Mouse (Mus musculus) gastrocnemius, postnatal 36 days (tissue): Measurements from ENCODE around the gene D3Ertd751e. TPM values are rescaled to one million over a fixed set of nuclear protein-coding genes. Genes with fewer than 3 reads are reported as not detected.

Experiments
- DNase-seq, 2 experiments: peaks; one replicate each; pipeline ENCODE4 v3.0.0; 2022
- intact Hi-C: fragments of 180-260 bp; cut with DNase I; formaldehyde crosslinking; loops from one replicate; pipeline ENCODE4 v1.15.1; 2025
- long read RNA-seq, 2 experiments: library from polyadenylated mRNA; stranded (forward); transcript quantifications; one replicate each; pipeline ENCODE4 v2.0.0; 2021
- total RNA-seq, 2 experiments: library from RNA; stranded (reverse); gene quantifications; 2 replicates each; pipeline ENCODE4 v1.2.3; 2021

D3Ertd751e gene
- total RNA-seq: 1 to 10 TPM; 3.4 to 4.0 TPM
- long read RNA-seq, experiment 1, partial matches to known transcripts: 0 of 6 reads
- long read RNA-seq, experiment 1, other reads (novel, unspliced or antisense): 5 of 6 reads
- long read RNA-seq, experiment 2, partial matches to known transcripts: 1 of 7 reads
- long read RNA-seq, experiment 2, other reads (novel, unspliced or antisense): 2 of 7 reads

DNA sequence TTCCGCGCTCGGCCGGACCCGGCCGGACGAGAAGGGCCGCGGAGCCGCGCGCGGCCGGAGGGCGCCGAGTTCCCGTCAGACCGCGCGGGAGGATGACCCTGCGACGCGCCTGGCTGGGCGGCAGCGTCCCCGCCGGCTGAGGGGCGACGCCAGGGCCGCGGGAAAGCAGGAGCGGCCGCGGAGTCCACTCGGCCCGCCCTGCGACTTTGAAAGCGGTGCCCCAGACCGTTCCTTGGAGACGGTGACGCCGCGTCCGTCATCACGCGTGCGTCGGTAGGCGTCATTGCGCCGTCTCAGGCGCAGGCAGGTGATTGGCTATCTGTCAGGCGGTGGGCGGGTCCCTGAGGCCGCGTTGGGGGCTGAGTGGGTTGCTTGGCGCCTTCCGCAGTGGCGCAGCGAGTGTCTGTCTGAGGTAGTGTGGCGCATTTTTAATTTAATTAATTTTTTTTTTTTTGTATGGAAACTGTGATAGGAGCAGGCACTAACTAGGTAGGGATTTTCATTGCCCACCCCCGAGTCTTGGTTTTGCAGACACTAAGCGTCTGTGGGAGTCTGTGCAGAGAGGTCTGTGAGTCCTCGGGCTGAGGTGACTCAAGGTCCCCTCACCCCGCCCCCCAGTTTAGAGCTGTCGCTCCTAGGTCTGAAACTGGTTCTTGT is at the start of gene D3Ertd751e, which contains the start of gene Sclt1:
Gene D3Ertd751e, plus strand, starts transcription at position 334 of the 657 bp plus-strand sequence.
Gene Sclt1, minus strand, starts transcription at position 237 of the 657 bp plus-strand sequence.
- peak; percentile 96 for DNase-seq
- intact Hi-C loops: no loop called here

GRCm38 (mm10) chr3:41695681-41696080 is 46.7 kb upstream of the D3Ertd751e start:
- DNase-seq: no peak
- intact Hi-C loops: no loop called here

- DNase-seq: no peak
- intact Hi-C loops: no loop called here
Observed at GRCm38 (mm10) chr3:41741601-41742277, 672 bp upstream of the D3Ertd751e start.

GRCm38 (mm10) chr3:41743436-41743835 is 1.0 kb downstream of the D3Ertd751e start:
- no peak for DNase-seq
- intact Hi-C loops: no loop called here

- intact Hi-C loops: no loop called here
Observed at GRCm38 (mm10) chr3:41754556-41754955, 12.1 kb downstream of the D3Ertd751e start.

GRCm38 (mm10) chr3:41762091-41762490 is 19.7 kb downstream of the D3Ertd751e start:
- intact Hi-C loops: no loop called here
- no peak for DNase-seq

More at GRCm38 (mm10) chr3:41754556-41754955, 12.1 kb downstream of the D3Ertd751e start:
- no peak for DNase-seq

GRCm38 (mm10) chr3:41812447-41812846 is 70.0 kb downstream of the D3Ertd751e start:
- no peak for DNase-seq
- intact Hi-C loops: no loop called here

Other genes with a start within 250 kb of the D3Ertd751e start
- 10 to 100 TPM; 21.3 to 25.4 TPM for gene Jade1, start 186.9 kb upstream of the D3Ertd751e start, total RNA-seq
- gene Sclt1, start 97 bp upstream of the D3Ertd751e start, total RNA-seq: 1 to 10 TPM; 3.3 to 4.8 TPM